Mouse (Mus musculus) layer of hippocampus, postnatal 10 days (tissue): ENCODE results near the gene Prkg1. TPM values are rescaled to one million over a fixed set of nuclear protein-coding genes. Genes with fewer than 3 reads are reported as not detected.

ENCODE experiments used
- DNase-seq, 2 experiments: peaks; one replicate each; pipeline ENCODE4 v3.0.0; 2021; ENCODE audit warnings: low spot score in 2 of 2
- total RNA-seq, 2 experiments: library from RNA; stranded (reverse); gene quantifications; 2 replicates each; pipeline ENCODE4 v1.2.3; 2021

Prkg1 gene
- total RNA-seq, 2 experiments from 2014 or later = 21.7 to 23.2 TPM

DNA sequence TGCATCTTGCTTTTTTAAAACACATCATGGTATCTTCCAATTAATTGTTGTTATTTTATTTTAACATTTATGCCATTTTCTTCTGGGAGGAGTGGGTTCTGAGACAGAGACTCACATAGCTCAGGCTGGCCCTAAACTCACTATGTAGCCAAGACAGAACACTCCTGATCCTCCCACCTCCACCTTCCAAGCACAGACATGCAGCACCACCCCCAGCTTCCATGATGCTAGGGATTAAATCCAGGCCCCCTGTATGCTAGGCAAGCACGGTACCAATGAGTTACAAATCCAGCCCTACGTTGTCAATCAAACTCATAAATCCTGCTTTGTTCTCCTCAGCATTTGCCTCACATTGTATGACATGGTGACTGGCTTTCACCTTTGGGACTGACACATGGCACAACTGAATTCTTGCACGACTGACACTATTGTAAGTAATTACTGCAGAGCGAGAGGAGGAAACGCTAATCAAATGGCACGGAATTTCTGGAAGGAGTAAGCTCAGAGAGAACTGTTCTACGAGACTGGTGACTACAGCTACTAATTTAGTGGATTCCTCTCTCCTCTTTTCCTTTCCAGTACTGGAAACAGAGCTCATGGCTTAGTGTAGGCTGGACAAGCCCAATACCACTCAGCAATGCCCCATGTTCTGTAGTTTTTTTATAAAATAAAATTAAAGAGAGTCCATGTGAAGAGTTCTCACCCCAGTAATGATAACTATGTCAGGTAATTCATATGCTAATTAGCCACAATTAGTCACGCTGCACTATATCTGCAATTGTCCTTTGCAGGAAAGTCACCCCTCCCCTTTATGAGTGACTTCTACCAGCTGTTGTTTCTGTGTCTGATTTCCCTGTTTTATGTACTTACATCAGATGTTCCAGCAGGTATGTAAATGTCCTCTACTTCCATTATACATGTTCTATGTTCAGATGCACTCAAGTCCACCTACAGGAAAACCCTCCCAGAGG, 133.6 kb downstream of the Prkg1 start:
- no peak for DNase-seq

DNA sequence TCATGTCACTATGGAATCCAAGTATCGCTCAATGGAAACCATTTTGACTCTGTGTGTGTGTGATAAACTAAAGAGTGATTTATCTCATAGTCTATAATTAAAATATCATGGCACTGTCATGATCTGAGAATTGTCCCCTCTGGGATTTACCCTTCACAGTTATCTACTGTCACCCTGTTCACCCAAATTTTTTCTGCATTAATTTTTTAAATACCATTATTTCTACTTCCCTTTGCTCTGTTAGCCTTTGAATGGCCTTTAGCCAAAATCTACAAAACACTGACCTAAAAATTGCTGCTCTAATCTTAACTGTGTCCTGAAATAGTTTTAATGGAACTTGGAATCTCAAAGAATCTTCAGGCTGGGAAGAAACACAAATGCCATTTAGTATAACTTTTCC, 143.1 kb downstream of the Prkg1 start:
- DNase-seq = no peak

- no peak for DNase-seq
These were observed 148.0 kb downstream of the Prkg1 start for GRCm38 (mm10) chr19:31616830-31617229.

- no peak for DNase-seq
These were observed 148.7 kb downstream of the Prkg1 start for GRCm38 (mm10) chr19:31616159-31616558.

- no peak for DNase-seq
These were observed 151.7 kb downstream of the Prkg1 start for GRCm38 (mm10) chr19:31613146-31613545.

DNA sequence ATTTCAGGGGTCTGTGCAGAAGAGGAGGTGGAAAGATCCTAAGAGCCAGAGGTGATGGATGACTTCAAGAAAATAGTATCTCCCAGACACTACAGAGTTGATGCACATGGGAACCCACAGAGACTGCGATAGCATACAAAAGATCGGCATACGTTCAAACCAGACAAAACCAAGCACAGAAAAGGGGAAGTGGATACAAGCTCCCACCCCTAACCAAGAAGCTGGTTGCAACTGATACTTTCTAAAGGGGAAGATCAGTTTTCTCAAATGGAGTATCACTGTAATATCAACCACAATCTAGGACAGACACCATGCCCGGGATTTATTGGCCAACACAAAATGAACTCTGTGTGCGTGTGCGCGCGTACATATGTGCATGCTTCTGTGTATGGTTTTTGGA, 162.3 kb downstream of the Prkg1 start:
- DNase-seq = no peak

- no peak for DNase-seq
These were observed 170.8 kb downstream of the Prkg1 start for GRCm38 (mm10) chr19:31594011-31594410.

- no peak for DNase-seq
These were observed 174.1 kb downstream of the Prkg1 start for GRCm38 (mm10) chr19:31590701-31591100.

DNA sequence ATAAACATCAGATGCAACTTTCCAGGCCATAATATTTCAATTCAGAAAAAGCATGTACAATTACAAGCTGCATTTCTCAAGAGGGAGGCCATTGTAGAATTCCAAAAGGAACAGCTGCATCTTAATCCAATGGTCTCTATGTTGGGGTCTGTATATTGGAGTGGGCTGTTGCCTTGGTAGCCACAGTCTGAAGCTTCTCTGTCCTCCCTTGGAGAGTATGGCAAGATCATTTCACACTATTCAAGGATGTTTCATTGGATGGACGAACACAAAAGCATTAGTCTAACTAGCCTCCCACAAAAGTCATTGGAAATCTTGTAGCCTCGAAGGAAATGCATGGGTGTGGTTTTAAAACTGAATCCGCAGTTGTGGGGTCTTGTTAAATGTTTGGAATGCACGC, 187.7 kb downstream of the Prkg1 start:
- no peak for DNase-seq

- DNase-seq = no peak
These were observed 200.5 kb downstream of the Prkg1 start for GRCm38 (mm10) chr19:31564329-31564728.

DNA sequence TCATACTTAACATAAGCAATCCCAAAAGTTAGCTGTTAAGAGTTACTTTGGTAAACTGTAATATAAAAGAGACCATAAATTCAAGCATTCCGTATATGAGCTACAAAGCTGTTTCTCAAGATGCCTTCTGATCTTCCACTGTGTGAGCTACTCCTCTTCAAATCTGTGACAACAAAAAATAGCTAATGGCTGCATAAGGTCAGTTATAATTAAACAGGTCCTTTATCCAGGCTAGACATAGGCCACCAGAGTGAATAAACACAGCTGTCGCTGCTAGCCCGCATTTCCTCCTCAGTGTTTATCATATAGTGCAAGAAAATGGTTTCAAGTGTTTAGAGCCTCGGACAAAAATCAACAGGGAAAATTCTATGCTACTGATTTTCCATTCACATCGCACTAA, 218.8 kb downstream of the Prkg1 start:
- DNase-seq = no peak

DNA sequence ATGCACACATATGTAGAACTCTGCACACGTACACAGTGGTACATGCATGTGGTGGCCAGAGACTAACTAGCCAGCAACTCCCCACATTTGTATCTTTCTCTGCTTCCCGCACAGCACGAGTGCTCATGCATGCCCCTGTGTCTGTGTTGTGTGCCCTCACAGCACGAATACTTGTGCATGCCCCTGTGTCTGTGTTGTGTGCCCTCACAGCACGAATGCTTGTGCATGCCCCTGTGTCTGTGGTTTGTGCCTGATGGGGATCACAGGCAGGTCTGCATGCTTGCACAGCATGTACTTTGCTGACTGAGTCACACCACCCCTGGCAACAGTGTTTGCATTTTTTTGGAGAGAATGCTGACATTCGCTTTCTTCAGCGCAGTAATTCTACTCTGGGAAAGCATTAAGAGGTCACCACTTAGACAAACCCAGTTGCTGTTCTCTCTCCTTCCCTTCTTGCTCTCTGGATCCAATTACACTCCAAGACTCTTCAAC, 233.5 kb downstream of the Prkg1 start:
- no peak for DNase-seq

- DNase-seq = no peak
These were observed 234.2 kb downstream of the Prkg1 start for GRCm38 (mm10) chr19:31530616-31531015.

DNA sequence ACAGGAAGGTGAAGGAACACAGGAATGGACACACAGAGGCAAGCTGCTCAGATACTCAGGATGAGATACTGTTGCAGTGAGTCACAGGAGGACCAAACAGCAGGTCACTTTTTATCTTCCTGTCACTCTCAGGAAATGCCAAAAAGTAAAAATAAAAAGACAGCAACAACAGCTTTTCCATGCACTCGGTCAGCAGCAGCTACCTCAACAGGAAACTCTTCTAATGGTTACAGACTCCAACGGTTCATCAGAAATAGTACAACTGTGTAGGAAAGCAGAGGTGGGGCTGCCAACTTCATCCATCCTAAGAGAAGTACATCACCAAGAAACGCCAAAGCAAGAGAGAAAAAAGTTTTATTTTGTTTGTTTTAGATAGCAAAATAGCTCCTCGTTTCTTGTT, 234.9 kb downstream of the Prkg1 start:
- DNase-seq = no peak

- no peak for DNase-seq
These were observed 250.3 kb downstream of the Prkg1 start for GRCm38 (mm10) chr19:31514490-31514889.

GRCm38 (mm10) chr19:31507831-31508230, 257.0 kb downstream of the Prkg1 start:
- no peak for DNase-seq

DNA sequence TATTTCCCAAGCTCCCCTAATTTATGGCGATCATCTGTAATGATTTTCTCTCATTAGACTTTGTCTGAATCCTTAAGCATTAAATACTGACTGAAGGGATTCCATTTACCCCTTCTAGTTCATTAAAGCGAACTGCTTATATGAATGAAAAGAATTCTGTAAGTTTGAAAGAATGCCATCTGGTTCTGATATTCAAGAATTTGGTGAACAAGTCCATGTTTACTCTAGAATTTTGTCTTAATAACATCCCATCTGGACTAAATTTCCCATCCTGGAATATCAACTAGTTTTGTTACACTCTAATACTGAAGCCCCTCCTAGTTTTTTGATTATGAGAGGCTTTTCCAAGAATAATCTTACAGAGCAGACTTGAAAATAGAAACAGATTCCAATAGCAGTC, 258.5 kb downstream of the Prkg1 start:
- DNase-seq = no peak

DNA sequence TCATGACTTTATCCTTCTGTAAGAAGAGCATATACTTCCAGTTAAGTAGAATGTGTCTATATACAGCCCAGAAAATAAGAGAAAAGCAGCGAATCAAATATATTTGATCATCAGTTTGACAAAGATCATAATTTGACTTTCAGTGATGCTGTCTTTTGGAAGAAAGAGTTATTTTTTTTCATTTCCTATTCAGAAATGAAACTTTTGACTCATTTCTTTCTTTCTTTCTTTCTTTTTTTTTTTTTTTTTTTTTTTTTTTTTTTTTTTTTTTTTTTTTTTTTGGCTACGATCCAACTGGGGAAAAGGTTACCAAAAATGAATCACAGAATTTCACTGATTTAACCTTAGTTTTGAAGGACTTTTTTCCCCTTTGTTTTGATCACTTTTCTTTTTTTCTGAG, 259.8 kb downstream of the Prkg1 start:
- no peak for DNase-seq

- no peak for DNase-seq
These were observed 267.4 kb downstream of the Prkg1 start for GRCm38 (mm10) chr19:31497386-31497785.

DNA sequence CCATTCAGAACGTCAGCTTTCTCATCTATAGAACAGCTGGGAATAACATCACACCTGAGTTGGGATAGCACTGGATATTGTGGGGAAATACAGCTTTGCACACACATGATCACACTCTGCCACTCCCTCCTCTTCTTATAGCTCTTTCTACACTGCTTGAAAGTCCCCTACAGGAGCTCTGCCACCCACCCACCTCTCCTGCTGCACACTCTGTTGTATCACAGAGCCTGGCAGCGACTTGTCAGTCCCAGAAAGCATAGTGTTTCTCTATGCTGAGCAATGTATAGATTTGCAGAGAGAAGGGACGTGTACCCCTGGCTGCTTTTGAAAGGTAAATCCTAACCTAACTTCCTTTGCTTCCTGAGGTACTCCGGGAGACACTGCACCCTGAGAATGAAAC, 275.2 kb downstream of the Prkg1 start:
- DNase-seq = no peak

GRCm38 (mm10) chr19:31471766-31472165, 293.1 kb downstream of the Prkg1 start:
- DNase-seq = no peak

GRCm38 (mm10) chr19:31460188-31460587, 304.6 kb downstream of the Prkg1 start:
- no peak for DNase-seq

GRCm38 (mm10) chr19:31444101-31444500, 320.7 kb downstream of the Prkg1 start:
- DNase-seq = no peak
